Mouse (Mus musculus) heart, embryonic 11.5 days (tissue): ENCODE data around the gene Ppara. TPM values are rescaled to one million over a fixed set of nuclear protein-coding genes. Genes with fewer than 3 reads are reported as not detected.
A peak's percentile ranks its signal among the peaks of the same experiment; 100 is the strongest.

Source experiments
- ATAC-seq: fragments of 200-750 bp; cut with Nextera tagmentation; replicated peaks from 2 replicates; pipeline ENCODE4 v1.8.0; 2017; ENCODE audit warnings: moderate library complexity; ENCODE audit not compliant: insufficient number of reproducible peaks, low FRiP score, low TSS enrichment
- H3K27ac ChIP-seq: fragments of 300-500 bp; sonication (generic); 2 replicates; pipeline ENCODE4 v1.5.1; 2014; ENCODE audit warnings: mild to moderate bottlenecking, low read depth, low read length
- H3K27me3 ChIP-seq: fragments of 300-500 bp; sonication (generic); 2 replicates; pipeline ENCODE4 v1.6.1; 2014; ENCODE audit warnings: mild to moderate bottlenecking, low read length, mixed read lengths; ENCODE audit not compliant: control insufficient read depth, insufficient read depth
- H3K36me3 ChIP-seq: fragments of 300-500 bp; sonication (generic); 2 replicates; pipeline ENCODE4 v1.6.1; 2014; ENCODE audit warnings: mild to moderate bottlenecking, low read length, moderate library complexity, mixed read lengths; ENCODE audit not compliant: control insufficient read depth, insufficient read depth
- H3K4me1 ChIP-seq: fragments of 300-500 bp; sonication (generic); 2 replicates; pipeline ENCODE4 v1.6.1; 2014; ENCODE audit warnings: low read length; ENCODE audit not compliant: control insufficient read depth, insufficient read depth
- H3K4me2 ChIP-seq: fragments of 300-500 bp; sonication (generic); 2 replicates; pipeline ENCODE4 v1.6.1; 2014; ENCODE audit warnings: mild to moderate bottlenecking, moderate library complexity
- H3K4me3 ChIP-seq: fragments of 300-500 bp; sonication (generic); 2 replicates; pipeline ENCODE4 v1.5.1; 2014; ENCODE audit warnings: low read depth, low read length
- H3K9ac ChIP-seq: fragments of 300-500 bp; sonication (generic); 2 replicates; pipeline ENCODE4 v1.6.1; 2014; ENCODE audit warnings: mild to moderate bottlenecking, low read depth, low read length, moderate library complexity
- H3K9me3 ChIP-seq: fragments of 300-500 bp; sonication (generic); replicated peaks from 2 replicates; pipeline ENCODE4 v1.6.1; 2016; ENCODE audit warnings: low read length; ENCODE audit not compliant: control insufficient read depth
- WGBS: fragments of 180-500 bp; shearing (Covaris S2); extraction: QIAGEN DNeasy Blood & Tissue Kit; methylation state at CpG from one replicate; pipeline ENCODE4 v1.1.7; 2014; ENCODE audit not compliant: insufficient replicate concordance; 5-methylcytosine and 5-hydroxymethylcytosine counted together
- polyA plus RNA-seq: library from polyadenylated mRNA; unstranded; fragments of >200 nt; fragmentation: Nextera tagmentation; extraction: Ambion mirVana; gene quantifications from 2 replicates; pipeline ENCODE4 v1.2.1, GENCODE M21; 2014

Ppara gene
- polyA plus RNA-seq, 1 experiment from 2014 or later = 2.8 TPM

- Histone ChIP-seq H3K9me3 (no peaks in the 10 kb centered on the region), H3K9ac (no peak overlapping the region), H3K4me3 (no peak overlapping the region), H3K4me2 (no peak overlapping the region), H3K36me3 (no peaks in the 10 kb centered on the region), H3K27me3 (no peaks in the 10 kb centered on the region; the same call in 1 of the 2 replicates), H3K4me1 (no peaks in the 10 kb centered on the region), H3K27ac (no peak overlapping the region)
- no peak for ATAC-seq
- 65% methylated on average over 6 of the region's 6 CpGs for WGBS
Observed at GRCm38 (mm10) chr15:85795516-85795915, 60.7 kb downstream of the Ppara start.

DNA sequence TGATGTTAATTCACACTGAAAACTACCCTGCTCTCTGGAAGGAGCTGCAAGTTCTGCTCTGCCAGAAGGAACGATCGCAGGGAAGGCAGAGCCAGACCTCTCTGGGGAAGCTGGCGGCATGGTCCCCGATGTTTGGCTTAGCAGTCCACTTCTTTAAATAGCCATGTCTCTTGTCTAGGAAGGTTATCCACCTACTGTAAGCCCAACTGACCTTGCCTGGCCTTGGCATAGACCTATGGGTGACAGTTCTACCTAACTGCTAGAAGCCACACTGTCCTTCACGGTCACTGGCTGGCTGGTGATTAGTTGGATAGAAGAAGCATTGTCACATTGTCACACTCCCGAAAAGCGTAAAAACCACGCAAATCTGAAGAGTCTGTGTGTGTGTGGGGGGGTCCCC, 63.9 kb downstream of the Ppara start:
- H3K9me3 ChIP-seq = no peaks in the 10 kb centered on the region
- 80% methylated on average over 8 of the region's 8 CpGs for WGBS

DNA sequence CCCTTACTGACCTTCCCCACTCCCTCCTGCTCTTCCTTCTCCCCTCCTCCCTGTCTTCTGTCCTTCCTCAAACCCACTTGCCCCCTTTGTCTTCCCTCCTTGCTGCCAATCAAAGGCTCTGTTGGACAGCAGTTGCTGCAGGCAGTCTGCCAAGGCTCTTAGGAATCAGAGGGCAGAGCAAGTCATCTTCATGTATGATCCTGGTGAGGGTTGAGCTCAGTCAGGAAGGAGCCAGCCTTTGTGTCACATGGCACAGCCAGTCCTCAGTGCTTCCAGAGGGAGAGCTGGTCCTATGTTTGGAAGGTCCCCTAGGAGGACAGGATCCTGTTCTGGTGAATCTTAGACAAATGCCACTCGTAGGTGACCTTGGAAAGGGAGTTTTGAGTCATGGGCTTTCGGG, 68.1 kb downstream of the Ppara start:
- Histone ChIP-seq H3K4me2 (no peak overlapping the region), H3K4me3 (no peak overlapping the region), H3K27ac (no peak overlapping the region), H3K27me3 (no peaks in the 10 kb centered on the region), H3K4me1 (no peaks in the 10 kb centered on the region), H3K36me3 (no peaks in the 10 kb centered on the region), H3K9me3 (no peaks in the 10 kb centered on the region), H3K9ac (no peak overlapping the region)
- WGBS = 72% methylated on average over 2 of the region's 2 CpGs
- no peak for ATAC-seq

More for the DNA sequence above, 63.9 kb downstream of the Ppara start:
- Histone ChIP-seq H3K4me3 (no peak overlapping the region), H3K27ac (no peak overlapping the region), H3K4me1 (no peaks in the 10 kb centered on the region), H3K9ac (no peak overlapping the region), H3K4me2 (no peak overlapping the region), H3K27me3 (no peaks in the 10 kb centered on the region), H3K36me3 (no peaks in the 10 kb centered on the region)
- no peak for ATAC-seq

DNA sequence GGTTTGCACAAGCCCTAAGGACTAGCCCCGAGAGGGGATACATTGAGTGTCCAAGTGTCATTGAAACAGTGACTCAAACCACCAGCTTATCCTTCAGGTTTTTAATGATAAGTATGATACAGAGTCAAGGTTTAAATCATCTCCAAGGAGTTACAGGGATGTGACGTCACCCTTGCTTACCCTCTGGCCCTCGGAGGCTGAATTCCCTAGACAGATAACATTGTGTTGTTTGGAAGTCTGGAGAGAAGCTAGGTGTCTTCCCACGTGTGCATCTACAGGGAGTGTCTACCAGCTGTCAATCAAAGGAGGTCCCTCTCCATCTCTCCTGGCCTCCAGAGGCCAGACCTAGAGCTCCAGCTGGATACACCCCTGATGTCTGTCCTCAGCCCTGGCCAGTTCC, 72.1 kb downstream of the Ppara start:
- H3K27ac ChIP-seq = no peak overlapping the region
- H3K9ac ChIP-seq = no peak overlapping the region
- no peak overlapping the region for H3K4me2 ChIP-seq
- H3K36me3 ChIP-seq = no peaks in the 10 kb centered on the region; the same call in 1 of the 2 replicates
- no peaks in the 10 kb centered on the region for H3K9me3 ChIP-seq
- H3K4me1 ChIP-seq = peaks cover 6% of the 10 kb centered on the region
- ATAC-seq = no peak
- no peaks in the 10 kb centered on the region for H3K27me3 ChIP-seq
- no peak overlapping the region for H3K4me3 ChIP-seq
- WGBS = 56% methylated on average over 4 of the region's 4 CpGs

DNA sequence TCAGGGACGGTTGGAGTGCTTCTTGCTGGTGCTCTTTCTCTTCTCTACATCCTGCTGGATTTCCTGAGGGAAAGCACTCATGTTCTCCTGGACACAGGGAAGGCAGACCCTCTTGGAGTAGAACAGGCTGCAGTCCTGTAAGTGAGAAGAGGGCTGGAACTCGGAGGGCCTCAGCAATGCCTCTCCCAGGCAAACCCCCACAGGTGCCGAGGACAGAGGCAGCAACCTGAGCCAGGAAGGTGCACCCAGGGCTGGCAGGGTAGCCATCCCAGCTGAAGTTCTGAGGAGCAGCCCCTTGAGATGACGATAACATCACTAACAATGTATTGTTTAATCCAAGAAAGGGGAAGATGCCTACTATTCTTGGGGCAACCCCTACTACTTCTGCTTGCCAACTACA, 72.6 kb downstream of the Ppara start:
- H3K4me2 ChIP-seq = no peak overlapping the region
- peaks cover 6% of the 10 kb centered on the region for H3K4me1 ChIP-seq
- no peak overlapping the region for H3K4me3 ChIP-seq
- no peaks in the 10 kb centered on the region; the same call in 1 of the 2 replicates for H3K36me3 ChIP-seq
- H3K27ac ChIP-seq = no peak overlapping the region
- no peaks in the 10 kb centered on the region for H3K9me3 ChIP-seq
- WGBS = 77% methylated on average over 4 of the region's 4 CpGs
- H3K9ac ChIP-seq = no peak overlapping the region
- no peaks in the 10 kb centered on the region for H3K27me3 ChIP-seq
- ATAC-seq = no peak

DNA sequence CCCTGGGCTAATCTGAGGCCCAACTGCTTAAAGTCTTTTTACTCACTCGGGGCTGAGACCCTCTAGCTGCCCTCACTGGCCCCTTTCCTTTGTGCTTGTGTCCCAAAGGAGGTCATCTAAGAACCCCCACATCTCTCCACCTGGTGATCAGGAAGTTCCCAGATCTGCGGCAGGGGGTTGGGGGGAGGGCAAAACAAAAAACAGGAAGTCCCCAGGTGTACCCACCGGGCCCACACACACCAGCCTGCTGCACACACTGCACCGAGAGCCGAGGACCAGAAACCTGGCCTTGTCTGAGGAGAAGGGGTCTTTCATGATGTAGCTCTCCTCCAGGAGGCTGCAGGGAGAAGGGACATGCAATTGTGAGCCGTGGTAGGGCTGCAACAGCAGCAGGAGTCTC, 73.2 kb downstream of the Ppara start:
- H3K36me3 ChIP-seq = no peaks in the 10 kb centered on the region; the same call in 1 of the 2 replicates
- H3K9me3 ChIP-seq = no peaks in the 10 kb centered on the region
- H3K4me1 ChIP-seq = peaks cover 6% of the 10 kb centered on the region
- no peak overlapping the region for H3K27ac ChIP-seq
- WGBS = 78% methylated on average over 6 of the region's 6 CpGs
- ATAC-seq = no peak
- no peak overlapping the region for H3K4me2 ChIP-seq
- H3K9ac ChIP-seq = no peak overlapping the region
- no peaks in the 10 kb centered on the region for H3K27me3 ChIP-seq
- no peak overlapping the region for H3K4me3 ChIP-seq

DNA sequence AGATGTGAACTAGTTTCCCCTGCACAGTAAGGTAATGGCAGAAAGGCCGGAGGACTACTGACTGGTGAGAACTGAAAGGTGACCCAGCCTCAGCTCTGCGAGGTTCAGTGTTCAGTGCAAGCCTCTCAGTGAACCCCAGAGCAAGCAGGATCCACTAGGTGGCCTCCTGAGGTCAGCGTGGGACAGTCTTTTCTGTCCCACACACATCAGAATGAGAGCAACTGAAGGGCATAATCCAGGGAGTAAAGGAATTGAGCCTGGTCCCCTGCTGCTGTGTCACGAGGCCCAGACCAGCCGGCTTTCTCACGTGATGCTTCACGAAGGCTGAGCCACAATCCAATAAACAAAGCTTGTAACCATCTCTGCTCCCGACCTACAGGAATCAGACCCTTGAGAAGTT, 73.7 kb downstream of the Ppara start:
- no peak for ATAC-seq
- no peak overlapping the region for H3K27ac ChIP-seq
- no peak overlapping the region for H3K4me3 ChIP-seq
- no peak overlapping the region for H3K4me2 ChIP-seq
- peaks cover 6% of the 10 kb centered on the region for H3K4me1 ChIP-seq
- H3K36me3 ChIP-seq = no peaks in the 10 kb centered on the region; the same call in 1 of the 2 replicates
- no peaks in the 10 kb centered on the region for H3K9me3 ChIP-seq
- 59% methylated on average over 8 of the region's 8 CpGs for WGBS
- no peak overlapping the region for H3K9ac ChIP-seq
- no peaks in the 10 kb centered on the region for H3K27me3 ChIP-seq

GRCm38 (mm10) chr15:85809091-85809490, 74.3 kb downstream of the Ppara start:
- Histone ChIP-seq H3K27me3 (no peaks in the 10 kb centered on the region), H3K9me3 (no peaks in the 10 kb centered on the region), H3K27ac (no peak overlapping the region), H3K4me3 (no peak overlapping the region), H3K36me3 (no peaks in the 10 kb centered on the region; the same call in 1 of the 2 replicates), H3K4me2 (no peak overlapping the region), H3K9ac (no peak overlapping the region), H3K4me1 (peaks cover 6% of the 10 kb centered on the region)
- WGBS = 85% methylated on average over 12 of the region's 12 CpGs
- no peak for ATAC-seq

- H3K4me2 ChIP-seq = peak overlapping the region; percentile 90
- peak overlapping the region; percentile 50; the same call in 1 of the 2 replicates for H3K9ac ChIP-seq
- 51% methylated on average over 5 of the region's 5 CpGs for WGBS
- peaks cover 6% of the 10 kb centered on the region for H3K4me1 ChIP-seq
- no peaks in the 10 kb centered on the region for H3K9me3 ChIP-seq
- H3K27me3 ChIP-seq = no peaks in the 10 kb centered on the region
- no peaks in the 10 kb centered on the region; the same call in 1 of the 2 replicates for H3K36me3 ChIP-seq
- H3K4me3 ChIP-seq = peak overlapping the region; percentile 80
- no peak for ATAC-seq
- H3K27ac ChIP-seq = peak overlapping the region; percentile 95
Observed at GRCm38 (mm10) chr15:85810462-85810805, 75.7 kb downstream of the Ppara start.
